Mouse (Mus musculus): ENCODE measurements around the gene Fam149b. TPM values are rescaled to one million over a fixed set of nuclear protein-coding genes. Genes with fewer than 3 reads are reported as not detected.
A peak's percentile ranks its signal among the peaks of the same experiment; 100 is the strongest.
"Not testable (repeated sequence)": the region's sequence is repeated elsewhere in the genome, so short reads cannot be mapped to it uniquely, and the experiment has no call there.

Fam149b gene
- polyA plus RNA-seq (2014; fragmentation: Nextera tagmentation; extraction: Ambion mirVana), result 59.5 and 60.8 TPM in 2 replicates

- ATAC-seq (replicated peaks; ENCODE audit: low FRiP score) (peak; percentile 98), DNase-seq (ENCODE audit: low spot score) (peak; percentile 95)
- Histone ChIP-seq H3K36me3 (ENCODE audit: control insufficient read depth, insufficient read depth, low read length) (no peaks in the 10 kb centered on the region; the same call in 1 of the 2 replicates), H3K9me3 (ENCODE audit: control insufficient read depth, low read length) (no peaks in the 10 kb centered on the region), H3K9ac (ENCODE audit: low read length) (peak within 1 kb of the TSS; percentile 97), H3K4me2 (ENCODE audit: low read depth, low read length, severe bottlenecking) (peak within 1 kb of the TSS; percentile 70), H3K27me3 (ENCODE audit: control insufficient read depth, insufficient read depth, low read length) (no peaks in the 10 kb centered on the region), H3K27ac (ENCODE audit: low read depth, low read length) (peak within 1 kb of the TSS; percentile 80), H3K4me1 (replicated peaks; ENCODE audit: control insufficient read depth, insufficient read depth, low read length) (peaks cover 2% of the 10 kb centered on the region; the same call in 1 of the 2 replicates), H3K4me3 (ENCODE audit: low read depth, low read length) (peak within 1 kb of the TSS; percentile 87)
- WGBS, result under 1% methylated on average over 42 of the region's 42 CpGs
These were observed at the start of gene Fam149b, which contains the start of gene Ecd for GRCm38 (mm10) chr14:20347991-20348541. Gene Fam149b, plus strand, starts transcription at chr14:20348162. Gene Ecd, minus strand, starts transcription at chr14:20348121.

DNA sequence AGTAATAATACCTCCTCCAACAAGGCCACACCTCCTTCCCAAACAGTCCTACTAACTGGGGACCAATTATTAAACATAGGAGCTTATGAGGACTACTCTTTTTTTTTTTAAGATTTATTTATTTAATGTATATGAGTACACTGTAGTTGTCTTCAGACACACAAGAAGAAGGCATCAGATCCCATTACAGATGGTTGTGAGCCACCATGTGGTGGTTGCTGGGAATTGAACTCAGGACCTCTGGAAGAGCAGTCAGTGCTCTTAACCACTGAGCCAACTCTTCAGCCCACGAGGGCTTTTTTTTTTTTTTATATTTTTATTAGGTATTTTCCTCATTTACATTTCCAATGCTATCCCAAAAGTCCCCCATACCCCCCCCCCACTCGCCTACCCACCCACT lies 42.9 kb upstream of the Fam149b start:
- H3K9me3 ChIP-seq (ENCODE audit: control insufficient read depth, low read length); H3K36me3 ChIP-seq (ENCODE audit: control insufficient read depth, insufficient read depth, low read length); ATAC-seq (replicated peaks; ENCODE audit: low FRiP score); H3K4me1 ChIP-seq (replicated peaks; ENCODE audit: control insufficient read depth, insufficient read depth, low read length); H3K27me3 ChIP-seq (ENCODE audit: control insufficient read depth, insufficient read depth, low read length); H3K4me2 ChIP-seq (ENCODE audit: low read depth, low read length, severe bottlenecking); H3K9ac ChIP-seq (ENCODE audit: low read length); DNase-seq (ENCODE audit: low spot score); H3K27ac ChIP-seq (ENCODE audit: low read depth, low read length); H3K4me3 ChIP-seq (ENCODE audit: low read depth, low read length): not testable (repeated sequence)
- 67% methylated on average over 2 of the region's 2 CpGs for WGBS

- Histone ChIP-seq H3K4me2 (ENCODE audit: low read depth, low read length, severe bottlenecking) (no peak overlapping the region), H3K27ac (ENCODE audit: low read depth, low read length) (no peak overlapping the region), H3K4me3 (ENCODE audit: low read depth, low read length) (no peak overlapping the region), H3K27me3 (ENCODE audit: control insufficient read depth, insufficient read depth, low read length) (no peaks in the 10 kb centered on the region), H3K9ac (ENCODE audit: low read length) (no peak overlapping the region), H3K36me3 (ENCODE audit: control insufficient read depth, insufficient read depth, low read length) (no peaks in the 10 kb centered on the region), H3K9me3 (ENCODE audit: control insufficient read depth, low read length) (no peaks in the 10 kb centered on the region), H3K4me1 (replicated peaks; ENCODE audit: control insufficient read depth, insufficient read depth, low read length) (no peaks in the 10 kb centered on the region)
- ATAC-seq (replicated peaks; ENCODE audit: low FRiP score), result no peak
- WGBS, result 88% methylated on average over 1 of the region's 1 CpGs
- no peak for DNase-seq (ENCODE audit: low spot score)
These were observed 32.8 kb upstream of the Fam149b start for GRCm38 (mm10) chr14:20315137-20315536.

- ATAC-seq (replicated peaks; ENCODE audit: low FRiP score), result no peak
- Histone ChIP-seq H3K4me3 (ENCODE audit: low read depth, low read length) (no peak overlapping the region), H3K4me1 (replicated peaks; ENCODE audit: control insufficient read depth, insufficient read depth, low read length) (no peaks in the 10 kb centered on the region), H3K27ac (ENCODE audit: low read depth, low read length) (no peak overlapping the region), H3K9me3 (ENCODE audit: control insufficient read depth, low read length) (no peaks in the 10 kb centered on the region), H3K9ac (ENCODE audit: low read length) (no peak overlapping the region), H3K36me3 (ENCODE audit: control insufficient read depth, insufficient read depth, low read length) (no peaks in the 10 kb centered on the region; the same call in 1 of the 2 replicates), H3K4me2 (ENCODE audit: low read depth, low read length, severe bottlenecking) (no peak overlapping the region), H3K27me3 (ENCODE audit: control insufficient read depth, insufficient read depth, low read length) (no peaks in the 10 kb centered on the region)
- DNase-seq (ENCODE audit: low spot score), result peak; percentile 60
- 73% methylated on average over 3 of the region's 3 CpGs for WGBS
These were observed 28.5 kb upstream of the Fam149b start for GRCm38 (mm10) chr14:20319420-20319819.

GRCm38 (mm10) chr14:20324196-20324595 lies 23.8 kb upstream of the Fam149b start:
- Histone ChIP-seq H3K27ac (ENCODE audit: low read depth, low read length) (no peak overlapping the region), H3K36me3 (ENCODE audit: control insufficient read depth, insufficient read depth, low read length) (peaks cover 8% of the 10 kb centered on the region; the same call in 1 of the 2 replicates), H3K4me2 (ENCODE audit: low read depth, low read length, severe bottlenecking) (no peak overlapping the region), H3K9me3 (ENCODE audit: control insufficient read depth, low read length) (no peaks in the 10 kb centered on the region), H3K4me3 (ENCODE audit: low read depth, low read length) (no peak overlapping the region), H3K4me1 (replicated peaks; ENCODE audit: control insufficient read depth, insufficient read depth, low read length) (no peaks in the 10 kb centered on the region), H3K9ac (ENCODE audit: low read length) (no peak overlapping the region), H3K27me3 (ENCODE audit: control insufficient read depth, insufficient read depth, low read length) (no peaks in the 10 kb centered on the region)
- ATAC-seq (replicated peaks; ENCODE audit: low FRiP score) (no peak), DNase-seq (ENCODE audit: low spot score) (no peak)
- 95% methylated on average over 9 of the region's 9 CpGs for WGBS

- DNase-seq (ENCODE audit: low spot score) (no peak), ATAC-seq (replicated peaks; ENCODE audit: low FRiP score) (no peak)
- peaks cover 10% of the 10 kb centered on the region; the same call in 1 of the 2 replicates for H3K36me3 ChIP-seq (ENCODE audit: control insufficient read depth, insufficient read depth, low read length)
- H3K27ac ChIP-seq (ENCODE audit: low read depth, low read length), result no peak overlapping the region
- 70% methylated on average over 9 of the region's 9 CpGs for WGBS
- H3K9me3 ChIP-seq (ENCODE audit: control insufficient read depth, low read length), result no peaks in the 10 kb centered on the region
- H3K9ac ChIP-seq (ENCODE audit: low read length), result no peak overlapping the region
- H3K4me1 ChIP-seq (replicated peaks; ENCODE audit: control insufficient read depth, insufficient read depth, low read length), result no peaks in the 10 kb centered on the region
- H3K4me3 ChIP-seq (ENCODE audit: low read depth, low read length), result no peak overlapping the region
- no peaks in the 10 kb centered on the region for H3K27me3 ChIP-seq (ENCODE audit: control insufficient read depth, insufficient read depth, low read length)
- no peak overlapping the region for H3K4me2 ChIP-seq (ENCODE audit: low read depth, low read length, severe bottlenecking)
These were observed 19.5 kb upstream of the Fam149b start for GRCm38 (mm10) chr14:20328474-20328873.

DNA sequence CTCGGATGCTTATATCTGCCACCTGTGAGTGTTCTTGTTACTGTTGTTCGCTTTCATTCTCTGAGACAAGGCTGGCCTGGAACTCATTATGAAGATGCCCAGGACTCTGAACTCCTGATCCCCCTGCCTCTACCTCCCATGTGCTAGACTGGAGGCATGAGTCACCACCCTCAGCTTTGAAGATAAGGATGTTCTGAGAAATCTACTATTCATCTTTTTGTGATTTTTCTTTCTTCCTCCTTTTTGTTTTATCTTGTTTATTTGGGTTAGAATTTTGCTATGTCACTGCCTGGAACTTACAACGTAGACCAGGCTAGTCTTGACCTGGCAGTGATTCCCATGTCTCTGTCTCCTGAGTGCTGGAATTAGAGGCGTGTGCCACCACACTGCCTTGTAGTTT lies 16.6 kb upstream of the Fam149b start:
- no peak overlapping the region for H3K27ac ChIP-seq (ENCODE audit: low read depth, low read length)
- no peak overlapping the region for H3K4me2 ChIP-seq (ENCODE audit: low read depth, low read length, severe bottlenecking)
- H3K9me3 ChIP-seq (ENCODE audit: control insufficient read depth, low read length), result no peaks in the 10 kb centered on the region
- no peaks in the 10 kb centered on the region for H3K27me3 ChIP-seq (ENCODE audit: control insufficient read depth, insufficient read depth, low read length)
- no peaks in the 10 kb centered on the region for H3K4me1 ChIP-seq (replicated peaks; ENCODE audit: control insufficient read depth, insufficient read depth, low read length)
- no peak overlapping the region for H3K4me3 ChIP-seq (ENCODE audit: low read depth, low read length)
- H3K9ac ChIP-seq (ENCODE audit: low read length), result no peak overlapping the region
- 95% methylated on average over 4 of the region's 4 CpGs for WGBS
- ATAC-seq (replicated peaks; ENCODE audit: low FRiP score) (no peak), DNase-seq (ENCODE audit: low spot score) (no peak)
- H3K36me3 ChIP-seq (ENCODE audit: control insufficient read depth, insufficient read depth, low read length), result peaks cover 14% of the 10 kb centered on the region

GRCm38 (mm10) chr14:20339415-20339814 lies 8.5 kb upstream of the Fam149b start:
- H3K27me3 ChIP-seq (ENCODE audit: control insufficient read depth, insufficient read depth, low read length), result no peaks in the 10 kb centered on the region
- no peak overlapping the region for H3K4me2 ChIP-seq (ENCODE audit: low read depth, low read length, severe bottlenecking)
- no peak overlapping the region for H3K9ac ChIP-seq (ENCODE audit: low read length)
- ATAC-seq (replicated peaks; ENCODE audit: low FRiP score), result no peak
- no peak overlapping the region for H3K4me3 ChIP-seq (ENCODE audit: low read depth, low read length)
- H3K27ac ChIP-seq (ENCODE audit: low read depth, low read length), result no peak overlapping the region
- WGBS, result 95% methylated on average over 5 of the region's 5 CpGs
- peaks cover 4% of the 10 kb centered on the region for H3K36me3 ChIP-seq (ENCODE audit: control insufficient read depth, insufficient read depth, low read length)
- H3K4me1 ChIP-seq (replicated peaks; ENCODE audit: control insufficient read depth, insufficient read depth, low read length), result no peaks in the 10 kb centered on the region
- H3K9me3 ChIP-seq (ENCODE audit: control insufficient read depth, low read length), result no peaks in the 10 kb centered on the region
- no peak for DNase-seq (ENCODE audit: low spot score)

DNA sequence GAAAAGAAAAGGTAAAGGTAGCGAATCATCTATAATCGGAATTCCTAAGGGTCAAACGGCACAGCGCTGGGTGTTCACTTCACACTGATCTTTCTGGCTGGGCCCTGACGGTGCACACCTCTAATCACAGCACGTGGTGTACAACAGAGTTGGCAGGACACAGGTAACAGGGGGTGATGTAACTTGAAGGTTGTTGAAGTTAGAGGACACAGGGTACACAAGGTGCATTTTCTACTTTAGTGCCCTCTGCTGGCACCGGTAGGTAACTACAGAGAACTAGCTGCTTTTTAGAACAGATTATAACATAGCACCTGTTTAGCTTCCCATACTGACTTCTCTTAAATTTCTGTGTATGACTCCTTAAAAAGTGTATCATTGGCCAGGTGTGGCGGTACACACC lies 7.8 kb upstream of the Fam149b start:
- Histone ChIP-seq H3K27ac (ENCODE audit: low read depth, low read length) (no peak overlapping the region), H3K36me3 (ENCODE audit: control insufficient read depth, insufficient read depth, low read length) (peaks cover 4% of the 10 kb centered on the region), H3K4me2 (ENCODE audit: low read depth, low read length, severe bottlenecking) (no peak overlapping the region), H3K9ac (ENCODE audit: low read length) (no peak overlapping the region), H3K9me3 (ENCODE audit: control insufficient read depth, low read length) (no peaks in the 10 kb centered on the region), H3K4me3 (ENCODE audit: low read depth, low read length) (no peak overlapping the region), H3K27me3 (ENCODE audit: control insufficient read depth, insufficient read depth, low read length) (no peaks in the 10 kb centered on the region), H3K4me1 (replicated peaks; ENCODE audit: control insufficient read depth, insufficient read depth, low read length) (no peaks in the 10 kb centered on the region)
- ATAC-seq (replicated peaks; ENCODE audit: low FRiP score) (no peak), DNase-seq (ENCODE audit: low spot score) (no peak)
- WGBS, result 85% methylated on average over 8 of the region's 8 CpGs

All from forebrain, embryonic 11.5 days (tissue).